Mouse (Mus musculus) intestine, embryonic 14.5 days (tissue): ENCODE measurements around the gene Sf3a2. TPM values are rescaled to one million over a fixed set of nuclear protein-coding genes. Genes with fewer than 3 reads are reported as not detected.
A peak's percentile ranks its signal among the peaks of the same experiment; 100 is the strongest.

ENCODE experiments used
- ATAC-seq: fragments of 200-750 bp; cut with Nextera tagmentation; replicated peaks from 2 replicates; pipeline ENCODE4 v1.8.0; 2017; ENCODE audit warnings: low read depth, moderate number of reproducible peaks, moderate TSS enrichment, moderate library complexity; ENCODE audit not compliant: low FRiP score, low TSS enrichment
- DNase-seq: peaks from one replicate; pipeline ENCODE4 v3.0.0-alpha.2; 2018; ENCODE audit warnings: low spot score
- H3K27ac ChIP-seq: fragments of 300-500 bp; sonication (generic); 2 replicates; pipeline ENCODE4 v1.5.1; 2014; ENCODE audit warnings: low read depth, mild to moderate bottlenecking, control low read depth
- H3K27me3 ChIP-seq: fragments of 300-500 bp; sonication (generic); replicated peaks from 2 replicates; pipeline ENCODE4 v1.6.1; 2014; ENCODE audit warnings: low read length, control low read depth; ENCODE audit not compliant: control insufficient read depth, insufficient read depth
- H3K36me3 ChIP-seq: fragments of 300-500 bp; sonication (generic); 2 replicates; pipeline ENCODE4 v1.6.1; 2014; ENCODE audit warnings: low read length, control low read depth; ENCODE audit not compliant: control insufficient read depth, insufficient read depth
- H3K4me1 ChIP-seq: fragments of 300-500 bp; sonication (generic); replicated peaks from 2 replicates; pipeline ENCODE4 v1.6.1; 2014; ENCODE audit warnings: low read length, control low read depth, mixed read lengths; ENCODE audit not compliant: control insufficient read depth, insufficient read depth
- H3K4me2 ChIP-seq: fragments of 300-500 bp; sonication (generic); 2 replicates; pipeline ENCODE4 v1.6.1; 2014; ENCODE audit warnings: low read length
- H3K4me3 ChIP-seq: fragments of 300-500 bp; sonication (generic); 2 replicates; pipeline ENCODE4 v1.5.1; 2014; ENCODE audit warnings: low read depth, low read length, control low read depth, mixed read lengths
- H3K9ac ChIP-seq: fragments of 300-500 bp; sonication (generic); 2 replicates; pipeline ENCODE4 v1.6.1; 2014; ENCODE audit warnings: mild to moderate bottlenecking, low read length
- H3K9me3 ChIP-seq: fragments of 300-500 bp; sonication (generic); 2 replicates; pipeline ENCODE4 v1.6.1; 2016; ENCODE audit warnings: low read length, control low read depth; ENCODE audit not compliant: control insufficient read depth
- WGBS: fragments of 180-500 bp; shearing (Covaris S2); extraction: QIAGEN DNeasy Blood & Tissue Kit; methylation state at CpG from one replicate; pipeline ENCODE4 v1.1.7; 2014; 5-methylcytosine and 5-hydroxymethylcytosine counted together
- microRNA counts: library from miRNA; unstranded; fragments of <30 nt; microRNA quantifications from one replicate; lab custom pipeline; 2016
- microRNA-seq: library from miRNA; unstranded; fragments of <30 nt; microRNA quantifications from one replicate; pipeline ENCODE4, GENCODE M21; 2016
- polyA plus RNA-seq: library from polyadenylated mRNA; unstranded; fragments of >200 nt; fragmentation: Nextera tagmentation; extraction: Ambion mirVana; gene quantifications from 2 replicates; pipeline ENCODE4 v1.2.1, GENCODE M21; 2014

Gene Sf3a2
- polyA plus RNA-seq, 1 experiment from 2014 or later = 85.4 TPM

GRCm38 (mm10) chr10:80848571-80848970, 50.6 kb downstream of the Sf3a2 start:
- H3K4me1 ChIP-seq = 0 out of 2 replicates have a peak, but pooled peaks cover 4% of the 10 kb centered on the region
- no peak overlapping the region for H3K4me3 ChIP-seq
- 12% methylated on average over 10 of the region's 10 CpGs for WGBS
- H3K4me2 ChIP-seq = no peak overlapping the region
- no peaks in the 10 kb centered on the region for H3K9me3 ChIP-seq
- H3K27me3 ChIP-seq = peaks cover 24% of the 10 kb centered on the region
- H3K36me3 ChIP-seq = peaks cover 22% of the 10 kb centered on the region
- no peak overlapping the region for H3K9ac ChIP-seq
- peak; percentile 40; the same call in 1 of the 2 replicates for ATAC-seq
- no peak for DNase-seq
- H3K27ac ChIP-seq = no peak overlapping the region

MicroRNAs encoded within 50 kb of the gene (microRNA counts, 519-probe panel; counts per million panel counts)
- not detected for microRNA mmu-miR-1982 (lab: Ali Mortazavi, UCI)

Small RNAs within 50 kb of the gene (microRNA-seq; reads per million reads assigned to microRNA genes)
- 4.7 reads per million, percentile 33 among the genes with 10 or more reads in this experiment for gene Mir1982

Other genes starting within 250 kb of the Sf3a2 start
- 28.9 and 31.5 TPM in 2 replicates for gene Rexo1, start 236.6 kb upstream of the Sf3a2 start, polyA plus RNA-seq
- gene Klf16, start 220.9 kb upstream of the Sf3a2 start, polyA plus RNA-seq = 9.7 and 12.1 TPM in 2 replicates
- gene Abhd17a, start 207.9 kb upstream of the Sf3a2 start, polyA plus RNA-seq = 99.4 and 114 TPM in 2 replicates
- gene Scamp4, start 195.3 kb upstream of the Sf3a2 start, polyA plus RNA-seq = 108 and 111 TPM in 2 replicates
- gene Adat3, start 195.3 kb upstream of the Sf3a2 start, polyA plus RNA-seq = 9.2 and 10.1 TPM in 2 replicates
- gene Gm49322, start 192.2 kb upstream of the Sf3a2 start, polyA plus RNA-seq = 3.0 and 3.1 TPM in 2 replicates
- gene Csnk1g2, start 175.4 kb upstream of the Sf3a2 start, polyA plus RNA-seq = 66.5 and 116 TPM in 2 replicates
- gene Btbd2, start 141.1 kb upstream of the Sf3a2 start, polyA plus RNA-seq = 55.8 and 73.1 TPM in 2 replicates
- 68.2 and 71.1 TPM in 2 replicates for gene Mknk2, start 120.1 kb upstream of the Sf3a2 start, polyA plus RNA-seq
- 38.6 and 47.1 TPM in 2 replicates for gene Mob3a, start 96.2 kb upstream of the Sf3a2 start, polyA plus RNA-seq
- 15.5 and 15.9 TPM in 2 replicates for gene Izumo4, start 96.0 kb upstream of the Sf3a2 start, polyA plus RNA-seq
- gene Ap3d1, start 55.9 kb upstream of the Sf3a2 start, polyA plus RNA-seq = 74.1 and 77.4 TPM in 2 replicates
- gene Dot1l, start 43.0 kb upstream of the Sf3a2 start, polyA plus RNA-seq = 21.1 and 22.7 TPM in 2 replicates
- 125 TPM in 2 replicates for gene Plekhj1, start 428 bp downstream of the Sf3a2 start, polyA plus RNA-seq
- 0.11 TPM in 1 of 2 replicates, not detected in the other for gene Amh, start 7.0 kb downstream of the Sf3a2 start, polyA plus RNA-seq
- 0.83 and 0.95 TPM in 2 replicates for gene Jsrp1, start 15.3 kb downstream of the Sf3a2 start, polyA plus RNA-seq
- 1,692 and 1,787 TPM in 2 replicates for gene Oaz1, start 28.5 kb downstream of the Sf3a2 start, polyA plus RNA-seq
- 0.07 and 0.20 TPM in 2 replicates for gene Lingo3, start 45.8 kb downstream of the Sf3a2 start, polyA plus RNA-seq
- gene Lsm7, start 57.0 kb downstream of the Sf3a2 start, polyA plus RNA-seq = 406 and 412 TPM in 2 replicates
- gene Sppl2b, start 57.1 kb downstream of the Sf3a2 start, polyA plus RNA-seq = 27.0 and 30.6 TPM in 2 replicates
- 0.04 TPM in 1 of 2 replicates, not detected in the other for gene Tmprss9, start 73.7 kb downstream of the Sf3a2 start, polyA plus RNA-seq
- gene Timm13, start 102.8 kb downstream of the Sf3a2 start, polyA plus RNA-seq = 392 and 393 TPM in 2 replicates
- 15.5 and 18.3 TPM in 2 replicates for gene Lmnb2, start 120.0 kb downstream of the Sf3a2 start, polyA plus RNA-seq
- 18.2 and 21.2 TPM in 2 replicates for gene Gadd45b, start 131.9 kb downstream of the Sf3a2 start, polyA plus RNA-seq
- gene Gng7, start 216.7 kb downstream of the Sf3a2 start, polyA plus RNA-seq = 4.7 and 4.8 TPM in 2 replicates
- 0.65 and 1.0 TPM in 2 replicates for gene Diras1, start 227.5 kb downstream of the Sf3a2 start, polyA plus RNA-seq
- 13.1 and 13.7 TPM in 2 replicates for gene Slc39a3, start 239.2 kb downstream of the Sf3a2 start, polyA plus RNA-seq